Mouse (Mus musculus): Measurements from ENCODE around the gene Dnmbp. TPM values are rescaled to one million over a fixed set of nuclear protein-coding genes. Genes with fewer than 3 reads are reported as not detected.

The Dnmbp gene
- polyA plus RNA-seq, 1 experiment = 13.9 TPM

DNA sequence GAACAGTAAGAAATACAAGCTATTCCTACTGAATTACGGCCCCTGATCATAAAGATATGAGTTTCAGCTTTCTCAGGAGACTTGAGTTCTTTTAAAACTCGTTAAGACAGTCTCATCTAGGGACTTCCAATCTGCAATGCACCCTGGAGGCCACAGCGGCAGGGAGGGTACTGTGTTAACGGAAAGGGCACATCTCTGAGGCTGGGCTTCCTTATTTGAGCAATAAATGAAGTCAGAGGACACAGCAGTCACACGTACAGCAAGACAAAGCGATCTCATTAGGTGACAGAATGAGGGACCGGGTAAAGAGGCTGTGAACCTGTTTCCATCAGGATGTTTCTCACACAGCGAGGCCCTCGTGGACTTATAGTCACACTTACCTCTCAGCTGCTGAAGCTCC, 39.3 kb downstream of the Dnmbp start:
- Histone ChIP-seq H3K27ac (ENCODE audit: insufficient read depth, low read depth, low read length) (no peak overlapping the region), H3K36me3 (ENCODE audit: control insufficient read depth, insufficient read depth, low read length) (no peaks in the 10 kb centered on the region; the same call in 1 of the 2 replicates), H3K4me1 (ENCODE audit: control insufficient read depth, insufficient read depth, low read length) (no peaks in the 10 kb centered on the region), H3K27me3 (replicated peaks; ENCODE audit: control insufficient read depth, insufficient read depth, low read length) (no peaks in the 10 kb centered on the region), H3K4me3 (ENCODE audit: insufficient read depth, low read depth, low read length) (no peak overlapping the region)
- no peak for TF ChIP-seq POLR2A (IDR thresholded peaks at IDR 0.05; ENCODE audit: low read depth, low read length)
- TF ChIP-seq CTCF (conservative IDR thresholded peaks at IDR 0.05; ENCODE audit: insufficient read depth, insufficient read length, low read depth, low read length) = no peak
- DNase-seq = no peak
- WGBS = 92% methylated on average over 9 of the region's 9 CpGs

DNA sequence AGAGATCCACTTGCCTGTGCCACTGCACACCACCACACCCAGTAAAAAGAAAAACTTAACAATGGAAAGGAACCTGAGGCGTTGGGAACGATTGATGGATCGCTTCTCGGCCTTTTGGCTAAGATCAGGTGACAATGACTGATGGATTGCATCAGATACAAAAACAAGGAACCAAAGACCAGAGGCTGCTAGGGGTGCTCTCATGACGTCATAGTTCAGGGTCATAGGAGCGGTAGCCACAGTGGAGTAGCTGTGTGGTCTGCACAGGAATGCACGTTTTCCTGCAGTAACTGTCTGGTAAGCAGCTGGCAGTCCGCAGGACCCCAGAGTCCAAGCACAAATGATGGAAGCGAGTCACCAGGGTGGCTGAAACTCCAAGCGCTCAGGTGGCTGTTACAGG, 41.4 kb downstream of the Dnmbp start:
- no peak overlapping the region for H3K4me3 ChIP-seq (ENCODE audit: insufficient read depth, low read depth, low read length)
- TF ChIP-seq POLR2A (IDR thresholded peaks at IDR 0.05; ENCODE audit: low read depth, low read length) (no peak), CTCF (conservative IDR thresholded peaks at IDR 0.05; ENCODE audit: insufficient read depth, insufficient read length, low read depth, low read length) (no peak)
- no peaks in the 10 kb centered on the region; the same call in 1 of the 2 replicates for H3K4me1 ChIP-seq (ENCODE audit: control insufficient read depth, insufficient read depth, low read length)
- 65% methylated on average over 10 of the region's 10 CpGs for WGBS
- H3K36me3 ChIP-seq (ENCODE audit: control insufficient read depth, insufficient read depth, low read length) = no peaks in the 10 kb centered on the region; the same call in 1 of the 2 replicates
- no peak for DNase-seq
- H3K27ac ChIP-seq (ENCODE audit: insufficient read depth, low read depth, low read length) = no peak overlapping the region
- H3K27me3 ChIP-seq (replicated peaks; ENCODE audit: control insufficient read depth, insufficient read depth, low read length) = no peaks in the 10 kb centered on the region

- WGBS = 71% methylated on average over 14 of the region's 14 CpGs
- no peak for DNase-seq
- Histone ChIP-seq H3K4me1 (ENCODE audit: control insufficient read depth, insufficient read depth, low read length) (no peaks in the 10 kb centered on the region; the same call in 1 of the 2 replicates), H3K27ac (ENCODE audit: insufficient read depth, low read depth, low read length) (no peak overlapping the region), H3K36me3 (ENCODE audit: control insufficient read depth, insufficient read depth, low read length) (no peaks in the 10 kb centered on the region), H3K27me3 (replicated peaks; ENCODE audit: control insufficient read depth, insufficient read depth, low read length) (no peaks in the 10 kb centered on the region), H3K4me3 (ENCODE audit: insufficient read depth, low read depth, low read length) (no peak overlapping the region)
- TF ChIP-seq POLR2A (IDR thresholded peaks at IDR 0.05; ENCODE audit: low read depth, low read length) (no peak), CTCF (conservative IDR thresholded peaks at IDR 0.05; ENCODE audit: insufficient read depth, insufficient read length, low read depth, low read length) (no peak)
Measured at GRCm38 (mm10) chr19:43896441-43896840, 43.5 kb downstream of the Dnmbp start.

- peaks cover 2% of the 10 kb centered on the region; the same call in 1 of the 2 replicates for H3K4me1 ChIP-seq (ENCODE audit: control insufficient read depth, insufficient read depth, low read length)
- no peaks in the 10 kb centered on the region for H3K36me3 ChIP-seq (ENCODE audit: control insufficient read depth, insufficient read depth, low read length)
- H3K27me3 ChIP-seq (replicated peaks; ENCODE audit: control insufficient read depth, insufficient read depth, low read length) = no peaks in the 10 kb centered on the region
- TF ChIP-seq POLR2A (IDR thresholded peaks at IDR 0.05; ENCODE audit: low read depth, low read length) (no peak), CTCF (conservative IDR thresholded peaks at IDR 0.05; ENCODE audit: insufficient read depth, insufficient read length, low read depth, low read length) (no peak)
- H3K4me3 ChIP-seq (ENCODE audit: insufficient read depth, low read depth, low read length) = no peak overlapping the region
- DNase-seq = no peak
- no peak overlapping the region for H3K27ac ChIP-seq (ENCODE audit: insufficient read depth, low read depth, low read length)
- WGBS = 91% methylated on average over 5 of the region's 5 CpGs
Measured at GRCm38 (mm10) chr19:43895951-43896350, 44.0 kb downstream of the Dnmbp start.

DNA sequence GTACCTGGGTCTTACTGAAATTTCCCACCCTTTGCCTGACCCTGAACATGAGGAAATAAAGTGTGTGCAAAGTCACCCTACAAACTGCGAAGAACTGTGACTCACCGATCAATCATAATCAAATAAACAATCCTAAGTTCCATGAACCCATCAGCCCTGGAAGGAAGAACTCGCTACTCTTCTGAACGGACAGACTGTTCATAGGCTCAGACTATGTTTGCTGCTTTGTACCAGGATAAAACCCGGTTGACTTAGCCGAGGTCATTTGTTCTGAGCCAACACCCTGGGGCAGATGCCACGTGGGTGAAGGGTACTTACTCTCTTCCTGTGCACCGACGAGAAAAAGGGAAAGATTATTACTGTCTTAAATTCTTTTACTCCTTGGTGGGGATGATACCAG, 45.2 kb downstream of the Dnmbp start:
- no peak for TF ChIP-seq POLR2A (IDR thresholded peaks at IDR 0.05; ENCODE audit: low read depth, low read length)
- TF ChIP-seq CTCF (conservative IDR thresholded peaks at IDR 0.05; ENCODE audit: insufficient read depth, insufficient read length, low read depth, low read length) = no peak
- no peak overlapping the region for H3K4me3 ChIP-seq (ENCODE audit: insufficient read depth, low read depth, low read length)
- peaks cover 6% of the 10 kb centered on the region; the same call in 1 of the 2 replicates for H3K4me1 ChIP-seq (ENCODE audit: control insufficient read depth, insufficient read depth, low read length)
- no peak overlapping the region; the same call in 1 of the 2 replicates for H3K27ac ChIP-seq (ENCODE audit: insufficient read depth, low read depth, low read length)
- H3K27me3 ChIP-seq (replicated peaks; ENCODE audit: control insufficient read depth, insufficient read depth, low read length) = no peaks in the 10 kb centered on the region
- WGBS = 57% methylated on average over 9 of the region's 9 CpGs
- DNase-seq = no peak
- no peaks in the 10 kb centered on the region for H3K36me3 ChIP-seq (ENCODE audit: control insufficient read depth, insufficient read depth, low read length)

GRCm38 (mm10) chr19:43894070-43894469, 45.9 kb downstream of the Dnmbp start:
- Histone ChIP-seq H3K27ac (ENCODE audit: insufficient read depth, low read depth, low read length) (no peak overlapping the region), H3K27me3 (replicated peaks; ENCODE audit: control insufficient read depth, insufficient read depth, low read length) (no peaks in the 10 kb centered on the region), H3K4me1 (ENCODE audit: control insufficient read depth, insufficient read depth, low read length) (peaks cover 6% of the 10 kb centered on the region; the same call in 1 of the 2 replicates), H3K4me3 (ENCODE audit: insufficient read depth, low read depth, low read length) (no peak overlapping the region), H3K36me3 (ENCODE audit: control insufficient read depth, insufficient read depth, low read length) (no peaks in the 10 kb centered on the region)
- no peak for DNase-seq
- 52% methylated on average over 7 of the region's 7 CpGs for WGBS
- TF ChIP-seq POLR2A (IDR thresholded peaks at IDR 0.05; ENCODE audit: low read depth, low read length) = no peak
- TF ChIP-seq CTCF (conservative IDR thresholded peaks at IDR 0.05; ENCODE audit: insufficient read depth, insufficient read length, low read depth, low read length) = no peak

GRCm38 (mm10) chr19:43890487-43890886, 49.5 kb downstream of the Dnmbp start:
- 42% methylated on average over 5 of the region's 5 CpGs for WGBS
- peaks cover 8% of the 10 kb centered on the region; the same call in 1 of the 2 replicates for H3K4me1 ChIP-seq (ENCODE audit: control insufficient read depth, insufficient read depth, low read length)
- H3K4me3 ChIP-seq (ENCODE audit: insufficient read depth, low read depth, low read length) = peak overlapping the region; percentile 51
- no peaks in the 10 kb centered on the region for H3K36me3 ChIP-seq (ENCODE audit: control insufficient read depth, insufficient read depth, low read length)
- no peak for TF ChIP-seq POLR2A (IDR thresholded peaks at IDR 0.05; ENCODE audit: low read depth, low read length)
- no peak for TF ChIP-seq CTCF (conservative IDR thresholded peaks at IDR 0.05; ENCODE audit: insufficient read depth, insufficient read length, low read depth, low read length)
- DNase-seq = peak; percentile 92
- peak overlapping the region; percentile 84 for H3K27ac ChIP-seq (ENCODE audit: insufficient read depth, low read depth, low read length)
- no peaks in the 10 kb centered on the region for H3K27me3 ChIP-seq (replicated peaks; ENCODE audit: control insufficient read depth, insufficient read depth, low read length)
